Mouse (Mus musculus) layer of hippocampus, adult 8-10 months (tissue): ENCODE measurements at regions not wholly inside any gene's neighbourhood (a gene's known extent, or its start where the extent isn't known, plus 50 kb on each side); places are given as distances from the start of the nearest gene placed in this dataset.

Experiments used
- DNase-seq, 2 experiments: peaks; one replicate each; pipeline ENCODE4 v3.0.0; 2022; ENCODE audit warnings: low spot score in 2 of 2

DNA sequence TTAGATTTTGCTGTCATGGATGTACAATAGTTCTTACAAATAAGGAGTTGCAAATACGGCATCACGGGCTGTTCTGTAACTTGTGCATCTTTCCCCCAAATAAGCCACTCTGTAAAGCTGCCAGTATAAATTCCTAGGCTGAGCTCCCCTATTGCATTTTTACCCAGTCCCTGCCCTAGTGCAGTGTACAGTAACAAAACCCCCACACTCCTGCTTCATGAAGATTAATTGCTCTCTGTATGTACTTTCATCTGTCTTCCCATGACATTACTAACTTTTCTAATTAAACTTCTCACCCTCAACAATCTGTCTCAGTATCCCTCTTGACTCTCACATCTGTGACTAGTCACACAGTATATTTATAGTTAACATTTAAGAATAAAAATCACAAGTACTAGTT lies 73.4 kb downstream of the Tm4sf1 start:
- DNase-seq = no peak

DNA sequence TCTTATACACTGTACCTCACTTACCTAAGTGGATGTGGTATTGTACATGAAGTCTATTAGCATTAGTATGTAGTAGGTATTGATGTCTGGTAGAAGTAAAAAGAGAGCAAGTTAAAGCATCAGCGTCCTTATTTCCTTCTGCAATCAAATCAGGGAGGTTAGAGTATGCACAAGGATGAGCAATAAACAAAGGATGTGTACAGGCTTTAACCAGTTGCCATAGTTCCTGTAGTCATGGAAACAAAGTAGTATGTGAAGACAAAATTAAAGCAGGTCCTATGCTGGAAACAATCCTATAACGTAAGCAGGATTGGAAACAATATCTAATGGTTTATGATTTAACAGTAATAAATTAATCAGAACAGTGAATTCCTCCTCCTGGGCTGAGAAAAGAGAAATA lies 78.0 kb downstream of the Tm4sf1 start:
- DNase-seq = no peak

DNA sequence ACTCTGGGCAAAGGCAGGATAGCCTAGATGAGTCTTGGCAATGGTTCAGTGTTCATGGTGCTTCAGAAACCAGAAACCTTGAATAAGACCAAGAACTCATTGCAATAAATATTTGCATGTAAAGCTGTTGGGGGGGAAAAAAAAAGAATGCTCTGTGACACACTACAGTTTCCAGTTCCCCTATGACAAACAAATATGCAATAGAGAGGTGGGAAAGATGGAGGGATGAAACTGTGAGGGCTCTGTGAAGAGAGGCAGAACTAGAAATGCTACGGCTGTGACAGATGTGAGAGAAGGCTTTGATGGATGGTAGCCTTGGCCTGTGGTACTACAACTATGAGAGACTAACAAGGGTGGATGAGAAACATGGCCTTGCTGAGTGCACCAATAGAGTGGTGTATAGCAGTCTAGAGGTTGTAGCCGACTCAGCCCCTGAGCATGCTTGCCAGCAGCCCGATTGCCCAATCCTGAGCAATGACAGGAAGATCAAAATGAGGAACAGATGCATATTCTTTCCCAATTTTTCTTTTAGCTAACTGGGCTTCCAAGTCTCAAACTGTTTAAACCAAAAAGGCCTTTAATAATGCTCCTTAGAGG lies 79.4 kb downstream of the Tm4sf1 start:
- no peak for DNase-seq

DNA sequence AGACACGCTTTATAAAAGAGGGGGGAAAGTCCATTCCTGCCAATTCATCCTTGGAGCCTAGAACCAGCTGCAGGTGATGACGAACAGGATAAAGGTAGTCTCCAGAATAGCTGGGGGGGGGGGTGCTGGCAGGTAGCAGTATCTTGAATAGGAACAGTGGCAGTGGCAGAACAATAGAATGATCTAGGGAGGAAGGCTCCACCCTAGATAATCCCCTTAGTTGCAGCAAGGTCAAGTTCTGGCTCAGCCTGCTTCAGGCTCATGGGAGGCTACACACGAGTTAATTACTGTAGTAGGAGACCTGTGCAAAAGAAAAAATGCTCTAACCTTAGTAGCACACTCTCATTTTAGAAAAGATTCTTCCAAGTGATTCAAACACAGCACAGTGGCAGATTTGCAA lies 83.4 kb downstream of the Tm4sf1 start:
- DNase-seq = no peak

DNA sequence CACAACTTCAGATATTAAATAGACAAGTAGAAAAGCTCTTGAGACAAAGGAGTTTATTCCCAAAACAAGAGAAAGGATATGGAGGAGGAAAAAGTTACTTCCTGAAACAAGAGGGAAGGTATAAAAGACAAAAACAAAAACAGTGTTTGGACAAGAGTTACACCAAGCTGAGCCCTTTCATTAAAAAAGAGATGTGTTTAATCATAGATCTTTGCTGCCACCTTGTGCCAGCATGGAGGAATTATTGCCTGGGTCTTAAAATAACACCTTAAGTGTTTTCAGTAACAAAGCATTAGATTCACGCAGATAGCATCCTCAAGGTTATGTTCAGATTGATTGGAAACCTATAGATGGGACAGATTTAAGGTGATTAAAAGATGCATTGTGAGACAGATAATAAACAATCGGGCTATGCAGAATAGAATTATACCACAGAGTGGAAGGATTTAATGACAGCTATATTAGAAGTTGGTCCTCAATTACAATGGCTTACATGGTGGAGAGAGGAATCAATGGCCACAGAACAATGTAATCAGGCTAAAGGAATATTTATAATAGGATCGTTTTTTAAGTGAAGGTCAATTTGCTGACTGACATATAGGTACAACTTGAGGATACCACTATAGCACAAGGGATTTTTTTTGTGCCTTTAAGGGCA lies 97.6 kb downstream of the Tm4sf1 start:
- peak; percentile 19 to 46 for DNase-seq

DNA sequence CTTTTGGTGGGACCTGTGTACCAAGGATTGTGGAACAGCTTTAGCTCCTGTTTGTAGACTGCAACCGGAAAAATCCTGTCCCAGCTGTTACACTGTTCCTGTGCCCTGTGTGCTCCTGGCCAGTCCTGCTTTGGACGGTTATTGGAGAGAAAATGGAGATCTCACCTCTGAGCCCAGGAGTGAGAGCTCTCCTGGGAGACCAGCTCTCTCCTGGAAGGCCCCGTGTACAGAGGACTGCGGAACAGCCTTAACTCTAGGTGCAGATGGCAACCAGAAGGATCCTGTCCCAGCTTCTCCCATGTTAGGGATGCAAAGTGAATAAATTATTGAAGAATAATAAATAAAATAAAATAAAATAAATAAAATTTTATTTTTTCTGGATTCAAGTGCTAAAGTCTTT lies 98.4 kb downstream of the Tm4sf1 start:
- DNase-seq = no peak

DNA sequence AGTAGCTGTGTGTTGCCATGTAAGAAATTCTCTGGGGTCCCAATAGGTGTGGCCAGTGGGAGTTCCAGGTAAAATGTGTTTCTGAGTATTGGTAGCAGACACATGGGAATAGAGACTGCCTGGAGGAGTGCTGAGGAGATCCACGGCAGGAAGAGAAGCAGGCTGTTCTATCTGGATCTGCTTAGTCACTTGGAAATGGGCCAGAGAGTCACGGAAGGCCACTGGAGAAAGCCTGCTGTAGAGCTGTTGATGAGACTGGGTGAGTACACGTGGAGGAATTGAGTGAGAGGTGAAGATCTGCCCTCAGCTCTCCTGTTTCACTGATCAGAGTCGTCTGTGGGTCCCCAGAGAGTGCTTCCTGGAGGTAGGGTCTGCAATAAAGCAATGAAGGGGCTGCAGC lies 120.2 kb downstream of the Tm4sf1 start:
- no peak for DNase-seq

DNA sequence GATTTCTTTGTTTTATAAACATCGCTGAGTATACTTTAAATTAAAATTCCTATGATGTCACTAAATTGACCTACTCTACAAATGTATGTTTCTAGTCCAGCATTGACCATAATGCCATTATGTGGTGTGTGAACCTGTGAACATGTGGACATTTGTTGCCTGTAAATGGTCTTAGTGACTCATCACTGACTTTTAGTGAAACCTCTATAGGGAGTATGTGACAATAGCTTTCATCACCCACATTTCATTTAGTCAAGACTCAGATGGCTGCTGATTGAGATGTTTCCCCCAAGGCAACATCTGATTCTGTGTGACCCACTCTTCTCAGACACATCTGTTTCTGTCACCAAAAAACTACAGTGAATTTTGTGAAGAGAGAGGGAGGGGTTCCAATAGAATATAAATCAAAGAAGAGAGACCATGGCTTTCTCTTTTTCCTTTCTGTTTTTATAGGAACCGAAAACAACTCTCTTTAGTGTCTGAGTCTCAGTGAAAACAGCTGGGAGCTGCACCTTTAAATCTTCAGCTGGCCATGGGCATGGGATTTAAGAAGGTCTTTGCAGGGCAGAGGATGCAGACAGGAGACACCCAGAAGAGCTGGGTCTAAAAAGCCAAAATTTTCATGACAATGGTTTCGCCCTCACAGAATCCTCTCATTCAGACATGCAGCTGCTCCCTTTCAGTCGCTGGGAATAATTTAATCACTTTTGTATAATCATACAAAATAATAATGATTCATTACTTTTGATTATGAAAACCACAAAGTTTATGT lies 148.4 kb downstream of the Tm4sf1 start:
- DNase-seq = no peak

DNA sequence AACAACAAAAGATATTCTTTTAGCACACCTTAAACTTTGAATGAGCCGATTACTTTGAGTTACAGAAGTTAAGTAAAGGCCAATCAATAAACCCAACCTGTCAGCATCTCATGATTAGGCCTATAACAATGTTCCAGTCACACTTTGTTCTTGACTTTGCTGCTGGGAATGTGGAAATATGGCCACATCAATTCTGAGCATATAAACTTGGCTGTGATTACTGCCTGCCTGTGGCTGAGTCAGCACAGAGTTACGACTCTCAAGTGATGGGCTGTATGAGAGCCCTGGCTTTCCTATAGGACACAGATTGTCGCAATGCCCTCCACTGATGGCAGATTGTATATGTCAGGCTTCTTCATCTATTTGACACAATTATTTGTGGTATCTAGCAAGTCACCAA lies 152.6 kb downstream of the Tm4sf1 start:
- DNase-seq = no peak

DNA sequence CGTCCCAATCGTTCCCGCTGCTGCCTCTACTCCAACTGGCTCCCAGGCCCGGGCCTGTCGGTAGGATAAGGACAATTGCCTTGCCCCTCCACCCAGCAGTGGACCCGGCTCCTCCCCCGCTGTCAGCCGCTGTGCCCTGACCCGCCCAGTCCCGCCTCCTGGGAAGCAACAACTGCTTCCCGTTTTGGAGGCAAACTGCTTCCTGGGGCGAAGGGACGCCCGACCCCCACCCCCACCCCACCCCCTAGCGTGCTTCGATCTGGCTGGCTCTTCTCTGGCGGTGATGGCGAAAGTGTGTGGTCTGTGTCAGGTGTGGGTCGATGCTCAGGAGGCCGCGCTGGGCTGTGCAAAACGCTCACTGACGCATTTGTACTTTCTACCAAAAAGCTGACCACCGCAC lies 164.9 kb downstream of the Tm4sf1 start:
- DNase-seq = no peak

DNA sequence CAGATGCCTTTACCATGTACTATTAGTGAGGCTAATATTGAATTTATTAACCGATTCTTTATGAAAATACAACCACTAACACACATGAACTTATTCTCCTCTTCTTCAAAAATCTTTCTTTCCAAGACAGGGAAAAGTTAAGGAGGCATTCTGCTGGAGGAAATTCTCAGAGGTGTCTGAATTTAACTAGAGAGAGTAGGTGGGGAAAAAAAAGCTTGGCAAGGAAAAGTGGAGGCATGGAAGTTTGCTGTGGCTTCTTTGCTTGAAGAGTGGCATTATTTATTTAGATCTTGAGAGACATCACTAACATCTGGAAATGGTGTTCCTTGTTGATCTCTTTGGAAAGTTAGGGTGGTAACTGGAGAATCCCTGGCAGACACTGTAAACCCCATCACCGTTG lies 173.2 kb downstream of the Tm4sf1 start:
- DNase-seq = no peak

DNA sequence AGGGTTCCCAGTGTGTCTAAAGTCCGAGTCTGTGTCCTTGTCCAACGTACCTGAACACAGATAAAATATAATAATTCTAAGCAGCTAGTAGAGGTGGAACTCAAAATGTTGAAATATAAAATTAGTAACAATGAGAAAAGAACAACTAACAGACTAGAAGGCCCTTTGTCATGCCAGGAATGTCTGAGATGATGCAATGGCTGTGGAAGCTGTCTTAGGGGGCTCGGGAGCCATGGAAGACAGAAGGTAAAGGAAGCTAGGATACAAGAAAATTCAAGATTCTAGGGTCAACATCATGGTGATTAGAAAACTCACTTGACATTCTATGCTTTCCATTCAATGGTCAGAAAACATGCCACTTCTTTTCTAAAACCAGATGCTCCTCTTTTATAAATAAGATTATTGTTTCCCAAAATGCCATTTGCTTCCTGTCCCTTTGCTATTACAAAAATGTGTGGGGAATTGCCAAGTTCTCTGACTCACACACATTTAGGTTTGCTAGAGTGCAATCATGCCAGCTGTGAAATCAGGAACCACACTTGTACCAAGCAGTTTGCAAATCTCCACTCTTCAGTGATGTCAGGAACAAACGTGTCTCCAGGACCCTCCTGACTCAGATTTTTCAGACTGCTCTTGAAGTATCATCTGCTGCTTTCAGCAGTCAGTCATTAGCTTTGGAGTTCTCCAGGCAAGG lies 175.8 kb downstream of the Tm4sf1 start:
- DNase-seq = peak in 1 of 2 experiments; percentile 29

DNA sequence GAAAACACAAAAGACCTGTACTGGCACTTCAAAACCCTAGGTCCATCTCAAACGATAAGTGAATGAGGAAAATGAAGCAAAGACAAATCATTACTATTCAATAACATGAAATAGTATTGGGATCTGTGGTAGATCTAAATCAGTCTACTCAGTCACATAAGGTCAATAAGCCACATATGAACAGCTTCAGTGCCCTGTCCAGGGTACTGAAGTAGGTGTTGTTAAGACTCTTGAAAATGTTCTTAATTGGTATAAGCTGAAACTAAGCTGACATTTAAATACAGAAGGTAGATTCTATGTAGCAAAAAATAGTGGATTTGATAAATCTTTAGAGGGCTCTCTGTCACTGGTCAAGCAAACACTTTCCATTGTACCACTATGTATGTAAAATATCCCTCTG lies 183.8 kb downstream of the Tm4sf1 start:
- no peak for DNase-seq

DNA sequence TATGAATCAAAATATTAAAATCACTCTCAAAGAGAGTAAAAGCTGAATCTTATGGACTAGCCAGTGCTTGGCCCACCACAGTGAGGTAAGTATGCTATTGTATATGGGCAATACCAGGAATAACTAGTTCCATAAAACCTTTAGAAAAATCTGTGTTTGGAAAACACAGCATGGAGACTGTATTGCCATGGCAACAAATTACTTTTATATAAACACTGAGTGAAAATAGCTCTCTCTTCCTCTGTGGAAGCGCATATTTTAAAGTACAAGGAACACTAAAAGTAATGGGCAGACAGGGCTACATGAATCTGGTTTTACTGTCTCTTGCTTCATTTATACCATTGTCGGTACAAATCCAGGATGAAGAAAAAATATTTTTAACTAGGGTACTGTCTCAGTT lies 199.5 kb downstream of the Tm4sf1 start:
- no peak for DNase-seq

DNA sequence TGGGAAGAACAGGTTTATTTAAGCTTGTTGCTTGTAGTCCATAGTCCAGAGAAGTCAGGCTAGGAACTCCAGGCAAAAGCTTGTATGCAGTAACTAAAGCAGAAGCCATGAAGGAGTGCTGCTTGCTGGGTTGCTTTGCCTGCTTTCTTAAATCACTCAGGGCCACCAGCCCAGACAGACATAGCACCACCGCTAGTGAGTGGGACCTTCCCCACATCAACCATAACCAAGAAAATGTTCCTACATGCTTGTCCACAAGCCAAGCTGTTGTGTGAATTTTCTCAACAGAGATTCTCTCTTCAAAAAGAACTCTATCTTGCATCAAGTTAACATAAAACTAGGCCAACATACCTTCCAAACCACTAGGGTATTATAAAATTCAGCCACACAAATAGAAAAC lies 201.3 kb downstream of the Tm4sf1 start:
- no peak for DNase-seq

DNA sequence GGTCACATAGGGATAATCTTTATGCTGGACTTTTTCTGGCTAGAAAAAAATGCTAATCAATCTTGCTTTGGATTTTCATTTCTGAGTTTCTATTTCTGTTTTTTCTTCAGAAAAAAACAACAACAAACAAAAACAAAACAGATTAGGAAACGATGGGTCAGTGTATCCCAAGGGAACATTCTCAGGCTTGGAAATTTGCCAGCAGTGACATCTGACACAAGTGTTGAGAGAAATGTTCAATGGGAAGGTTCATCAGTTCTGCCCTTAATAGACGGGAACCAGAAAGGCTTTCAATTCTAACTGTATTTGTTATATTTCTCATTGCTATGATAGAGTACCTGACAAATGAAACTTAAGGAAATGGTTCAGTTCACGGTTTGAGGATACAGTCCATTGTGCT lies 206.9 kb downstream of the Tm4sf1 start:
- DNase-seq = no peak

DNA sequence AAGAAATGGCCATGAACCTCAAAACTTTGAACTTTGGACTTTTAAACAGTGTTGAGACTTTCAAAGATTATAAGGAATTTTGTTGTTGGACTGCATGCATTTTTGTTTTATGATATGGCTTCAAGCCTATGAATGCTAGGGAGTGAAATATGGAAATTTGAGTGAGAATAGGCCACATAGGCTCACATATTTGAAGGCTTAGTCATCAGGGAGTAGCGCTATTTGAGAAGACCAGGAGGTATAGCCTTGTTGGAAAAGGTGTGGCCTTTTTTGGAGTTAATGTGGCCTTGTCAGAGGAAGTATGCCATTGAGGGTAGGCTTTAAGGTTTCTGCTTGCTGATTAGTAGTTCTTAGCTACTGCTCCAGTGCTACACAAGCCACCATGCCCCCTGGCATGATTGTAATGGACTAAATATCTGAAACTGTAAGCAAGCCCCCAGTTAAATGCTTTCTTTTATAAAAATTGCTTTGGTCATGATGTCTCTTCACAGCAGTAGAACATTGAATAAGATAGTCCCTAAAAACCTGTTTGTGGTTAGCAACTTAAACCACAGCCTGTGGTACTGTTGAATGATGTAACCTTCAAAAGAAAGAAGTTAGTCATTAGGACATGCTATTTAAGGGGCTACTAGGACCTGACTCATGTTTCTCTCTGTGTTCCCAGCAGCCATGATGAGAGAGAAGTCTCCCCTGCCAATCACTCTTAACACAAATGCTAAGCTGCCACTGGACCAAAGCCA lies 208.4 kb downstream of the Tm4sf1 start:
- DNase-seq = no peak

DNA sequence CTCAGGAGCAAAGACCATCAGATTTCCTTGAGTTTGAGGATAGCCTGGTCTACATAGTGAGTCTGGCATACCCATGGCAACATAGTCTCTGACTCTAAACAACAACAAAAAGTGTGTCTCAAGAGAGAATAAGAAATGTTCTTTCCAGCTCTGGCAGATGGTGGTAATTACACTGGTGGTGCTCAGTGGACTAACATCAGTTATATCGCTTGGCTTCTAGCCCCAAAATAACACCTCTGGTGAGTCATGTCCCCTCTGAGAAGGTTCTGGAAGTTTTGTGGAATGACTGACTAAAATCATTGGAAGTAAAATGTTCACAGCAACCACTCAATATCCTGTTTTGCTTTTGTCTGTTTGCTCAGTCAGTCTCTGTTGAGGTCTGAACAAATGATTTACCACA lies 227.3 kb downstream of the Tm4sf1 start:
- DNase-seq = no peak

DNA sequence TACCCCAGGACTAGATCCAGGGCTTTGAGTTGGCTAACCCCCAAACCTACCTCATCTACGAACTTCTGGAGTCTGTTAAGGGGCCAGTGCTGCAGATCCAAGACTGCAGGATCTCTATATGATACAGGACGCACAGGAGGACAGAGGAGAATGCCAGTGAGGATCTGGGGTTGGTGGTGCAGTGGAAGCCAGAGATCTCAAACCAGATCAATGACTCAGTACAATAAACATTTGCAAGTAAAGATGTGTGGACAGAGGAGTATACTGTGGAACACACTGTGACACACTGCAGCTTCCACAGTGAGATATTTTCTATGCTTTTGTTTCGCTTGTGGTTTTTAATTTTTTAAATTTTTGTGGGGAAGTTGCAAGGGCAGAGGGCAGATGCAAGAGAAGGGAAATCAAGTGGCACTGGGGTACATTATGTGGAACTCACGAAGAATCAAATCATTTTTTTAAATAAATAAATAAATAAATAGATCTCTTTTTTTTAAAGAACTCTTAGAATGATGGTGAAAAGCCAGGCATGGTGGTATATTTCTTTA lies 227.8 kb downstream of the Tm4sf1 start:
- no peak for DNase-seq

DNA sequence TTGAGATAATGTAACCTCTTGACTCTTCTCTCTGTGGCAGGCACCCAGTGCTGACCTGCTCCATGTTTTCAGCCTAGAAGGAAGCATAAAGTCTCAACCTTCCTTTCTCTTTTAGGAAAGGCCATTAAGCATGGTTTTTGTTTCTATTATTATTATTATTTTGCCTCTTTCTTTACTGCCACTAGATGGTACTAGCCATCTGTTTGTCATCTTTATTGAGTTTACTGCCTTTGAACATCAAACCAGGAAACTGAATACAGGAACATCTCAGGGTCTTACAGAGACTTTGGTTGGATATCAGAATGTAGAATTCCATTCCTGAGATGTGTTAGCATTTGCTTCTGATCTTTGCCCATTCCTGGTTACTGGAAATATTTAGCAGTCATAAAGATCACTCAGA lies 268.8 kb downstream of the Tm4sf1 start:
- DNase-seq = no peak

DNA sequence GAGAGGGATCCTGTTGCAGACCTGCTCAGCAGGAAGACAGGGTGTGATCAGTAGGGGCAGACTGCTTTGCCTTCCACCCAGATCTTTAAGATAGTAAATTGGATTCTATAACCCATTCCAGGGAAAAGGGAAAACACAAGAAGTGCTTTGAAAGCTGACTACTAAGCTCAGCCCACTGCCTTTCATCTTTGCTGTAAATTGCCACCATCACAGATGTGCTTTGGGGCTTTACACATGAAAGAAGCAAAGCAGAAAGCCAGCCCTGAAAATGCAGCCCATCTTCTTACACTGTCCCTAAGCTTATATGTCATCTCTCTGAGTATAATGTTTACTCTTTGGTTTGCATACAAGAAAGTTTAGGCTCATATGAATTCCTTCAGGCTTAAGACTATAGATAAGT lies 283.6 kb downstream of the Tm4sf1 start:
- no peak for DNase-seq
